Mouse (Mus musculus) sigmoid colon, adult 10 weeks (tissue): ENCODE results near the gene Pla2g5. TPM values are rescaled to one million over a fixed set of nuclear protein-coding genes. Genes with fewer than 3 reads are reported as not detected.

Experiments used
- polyA plus RNA-seq: library from polyadenylated mRNA; stranded (reverse); fragments of 350-450 nt; fragmentation: Illumina TruSeq; extraction: RNeasy Lipid Tissue Mini Kit (QIAGEN cat#74804); gene quantifications from one replicate; pipeline ENCODE4 v1.2.3, GENCODE M21; 2014; ENCODE audit warnings: low read depth, low replicate concordance

The Pla2g5 gene
- polyA plus RNA-seq: 12.1 TPM

GRCm38 (mm10) chr4:138863344-138863998 lies at the start of gene Pla2g5:
TSS of gene Pla2g5 (minus strand) at chr4:138863482.

GRCm38 (mm10) chr4:138877731-138878130 lies 14.4 kb upstream of the Pla2g5 start, which contains the start of gene Pla2g2e:
TSS of gene Pla2g2e (plus strand) at chr4:138877942.

DNA sequence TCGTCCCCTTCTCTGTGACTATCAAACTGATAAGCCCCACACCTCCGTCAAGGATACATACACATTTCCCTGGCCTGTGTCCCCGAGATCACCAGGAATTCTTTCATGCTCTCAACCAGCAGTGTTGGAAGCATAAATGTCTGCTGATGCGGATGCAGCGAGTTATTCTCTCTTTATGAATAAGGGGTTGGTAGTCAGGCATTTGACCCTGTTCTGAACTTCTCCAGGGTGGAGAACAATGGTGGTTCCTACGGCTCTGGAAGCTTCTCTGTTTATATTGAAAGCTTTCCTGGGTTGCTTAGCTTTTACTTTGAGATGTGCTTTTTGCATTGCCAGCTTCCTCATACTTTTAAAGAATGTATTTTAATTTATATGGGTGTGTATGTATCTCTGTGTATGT lies 10.6 kb upstream of the Pla2g5 start, which contains the start of gene Gm13030:
TSS of gene Gm13030 (minus strand) at position 101 of the 400 bp plus-strand sequence.

DNA sequence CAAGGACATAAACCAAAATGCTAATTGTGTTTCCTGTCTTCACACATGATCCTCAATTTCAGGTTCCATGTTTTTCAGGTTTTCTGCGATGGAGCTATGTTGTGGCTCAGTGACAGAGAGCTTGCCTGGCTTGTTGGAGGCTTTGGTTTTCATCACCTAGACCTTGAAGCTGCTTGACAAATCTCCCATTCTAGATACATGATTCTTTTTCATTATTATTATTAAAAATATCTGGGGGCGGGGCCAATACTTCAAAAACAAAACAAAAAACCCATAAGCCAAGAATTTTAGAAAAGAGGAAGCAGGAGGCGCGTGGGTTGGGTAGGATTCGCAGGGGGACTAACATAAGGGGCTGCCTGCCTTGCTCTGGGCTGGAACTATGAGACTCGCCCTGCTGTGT lies 87.8 kb downstream of the Pla2g5 start, which contains the start of gene Pla2g2d:
TSS of gene Pla2g2d (plus strand) at position 301 of the 400 bp plus-strand sequence.

GRCm38 (mm10) chr4:138757416-138757815 lies 105.9 kb downstream of the Pla2g5 start, which contains the start of gene Pla2g2f:
TSS of gene Pla2g2f (minus strand) at chr4:138757626.

Other genes starting within 250 kb of the Pla2g5 start
- gene Vwa5b1, start 227.6 kb downstream of the Pla2g5 start, polyA plus RNA-seq: 0.25 TPM
- 0.47 TPM for gene Pla2g2c, start 138.7 kb downstream of the Pla2g5 start, polyA plus RNA-seq
- 2.7 TPM for gene Ubxn10, start 126.3 kb downstream of the Pla2g5 start, polyA plus RNA-seq
- gene Pla2g2f, start 105.9 kb downstream of the Pla2g5 start, polyA plus RNA-seq: 4.2 TPM
- gene Pla2g2d, start 87.7 kb downstream of the Pla2g5 start, polyA plus RNA-seq: 3.4 TPM
- gene Gm13030, start 10.5 kb upstream of the Pla2g5 start, polyA plus RNA-seq: not detected
- gene Pla2g2e, start 14.5 kb upstream of the Pla2g5 start, polyA plus RNA-seq: not detected
- gene Otud3, start 50.5 kb upstream of the Pla2g5 start, polyA plus RNA-seq: 3.4 TPM
- 10.6 TPM for gene Rnf186, start 103.6 kb upstream of the Pla2g5 start, polyA plus RNA-seq
- gene Tmco4, start 109.4 kb upstream of the Pla2g5 start, polyA plus RNA-seq: 8.0 TPM
- gene Htr6, start 212.1 kb upstream of the Pla2g5 start, polyA plus RNA-seq: not detected
- gene Nbl1, start 229.5 kb upstream of the Pla2g5 start, polyA plus RNA-seq: 2.8 TPM